Mouse (Mus musculus) regulatory T cell (primary cell): ENCODE measurements around the gene Pdcd7.

Source experiments
- in situ Hi-C: fragments of 300-600 bp; cut with MboI, MseI; formaldehyde crosslinking; loops from one replicate; pipeline ENCODE4 v1.15.1; 2025; ENCODE audit warnings: high pct_unique_total_duplicates

The Pdcd7 gene

DNA sequence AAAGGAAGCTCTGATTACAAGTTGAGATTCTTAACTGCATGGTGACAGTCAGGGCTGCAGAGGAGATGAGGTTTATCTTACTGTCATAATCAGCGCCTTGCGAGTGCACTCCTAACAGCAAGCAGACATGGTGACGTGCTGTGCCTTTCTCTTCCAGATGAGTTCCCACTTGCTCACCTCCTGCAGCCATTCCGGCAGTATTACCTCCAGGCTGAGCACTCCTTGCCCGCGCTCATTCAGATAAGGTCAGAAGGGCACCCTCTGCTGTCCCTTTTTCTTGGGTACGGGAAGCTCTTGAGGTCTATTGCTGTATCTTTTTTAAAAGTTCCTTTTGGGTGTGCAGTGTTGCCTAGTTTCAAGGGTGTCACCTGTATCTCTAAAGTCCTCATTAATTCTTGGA lies 10.7 kb downstream of the Pdcd7 start:
- in situ Hi-C loops, result no loop called here

DNA sequence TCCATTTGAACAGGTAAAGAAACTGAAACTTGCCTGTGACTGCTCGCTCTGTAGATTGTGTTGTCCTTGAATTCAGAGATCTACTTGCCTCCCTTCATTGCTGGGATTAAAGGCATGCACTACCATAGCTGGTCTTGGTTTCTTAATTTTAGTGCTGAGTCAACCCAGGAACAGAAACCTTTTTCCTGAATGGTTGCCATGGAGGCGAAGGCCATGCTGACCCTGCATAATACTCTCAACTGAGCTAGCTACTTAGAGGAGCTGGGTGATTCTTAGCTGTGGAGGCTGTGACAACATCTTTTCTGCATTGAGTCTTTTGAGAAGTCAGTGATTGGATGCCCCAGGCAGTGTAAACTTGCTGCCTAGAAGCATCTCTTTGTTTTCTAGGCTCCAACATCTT lies 11.1 kb downstream of the Pdcd7 start:
- in situ Hi-C loops, result no loop called here

DNA sequence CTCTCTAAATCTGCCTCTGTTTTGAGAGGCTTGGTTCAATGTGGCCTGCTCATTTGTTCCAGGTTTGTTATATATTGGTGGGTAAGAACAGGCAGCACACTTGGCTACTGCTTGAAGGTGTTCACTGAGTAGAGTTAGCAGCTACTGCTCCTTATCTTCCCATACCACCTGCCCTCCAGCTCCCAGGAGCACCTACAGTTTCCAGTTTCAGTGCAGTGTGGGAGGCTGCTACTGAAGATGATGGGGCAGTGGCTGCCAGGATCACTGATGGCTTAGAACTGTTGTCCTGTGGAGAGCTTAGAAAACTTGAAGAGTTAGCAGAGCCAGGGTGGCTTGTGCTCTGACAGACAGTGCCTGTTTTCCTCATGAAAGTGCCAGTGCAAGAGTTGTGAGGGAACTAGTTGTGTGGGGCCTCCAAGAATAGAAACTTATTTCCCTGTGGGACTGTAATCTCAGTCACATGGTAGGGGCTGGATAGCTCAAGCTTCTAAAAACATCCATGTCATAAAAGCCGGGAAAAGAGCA lies 13.1 kb downstream of the Pdcd7 start:
- in situ Hi-C loops, result no loop called here

DNA sequence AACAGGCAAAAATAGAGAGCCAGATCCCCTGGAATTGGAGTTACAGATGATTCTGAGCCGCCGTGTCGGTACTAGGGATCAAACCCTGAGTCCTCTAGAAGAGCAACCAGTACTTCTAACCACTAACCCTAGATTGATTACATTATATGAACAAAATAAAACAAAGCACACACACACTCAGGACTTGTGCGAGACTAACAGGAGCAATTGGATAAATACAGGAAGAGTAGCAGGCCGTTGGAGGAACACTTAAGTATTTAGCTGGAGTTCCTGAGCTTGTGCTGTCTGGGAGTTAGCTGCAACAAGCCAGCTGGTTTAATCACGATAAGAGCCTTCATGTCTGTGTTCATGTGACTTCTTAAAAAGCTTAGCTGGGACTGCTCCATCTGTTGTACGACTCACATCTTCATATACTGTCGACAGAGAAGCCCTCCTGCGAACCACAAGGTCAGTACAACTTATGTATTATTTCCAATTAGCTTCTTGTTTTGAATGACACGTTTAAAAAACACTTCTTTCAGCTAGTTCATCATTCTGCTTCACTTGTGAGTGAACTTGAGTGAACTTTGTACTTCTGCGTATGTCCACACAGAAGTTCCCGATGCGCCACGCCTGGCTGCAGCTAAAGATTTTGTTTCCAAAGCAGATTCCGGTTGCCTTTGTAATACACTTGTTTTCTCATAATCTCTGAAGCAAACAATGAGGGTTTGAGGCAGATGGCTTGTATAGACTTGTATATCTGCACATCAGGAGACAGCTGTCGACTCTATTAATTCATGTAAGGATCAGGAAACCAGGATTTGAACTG lies 14.9 kb downstream of the Pdcd7 start, which contains the start of gene Ubap1l:
Gene Ubap1l (plus strand): TSS at position 401 of the 808 bp plus-strand sequence.
- in situ Hi-C loops, result no loop called here

DNA sequence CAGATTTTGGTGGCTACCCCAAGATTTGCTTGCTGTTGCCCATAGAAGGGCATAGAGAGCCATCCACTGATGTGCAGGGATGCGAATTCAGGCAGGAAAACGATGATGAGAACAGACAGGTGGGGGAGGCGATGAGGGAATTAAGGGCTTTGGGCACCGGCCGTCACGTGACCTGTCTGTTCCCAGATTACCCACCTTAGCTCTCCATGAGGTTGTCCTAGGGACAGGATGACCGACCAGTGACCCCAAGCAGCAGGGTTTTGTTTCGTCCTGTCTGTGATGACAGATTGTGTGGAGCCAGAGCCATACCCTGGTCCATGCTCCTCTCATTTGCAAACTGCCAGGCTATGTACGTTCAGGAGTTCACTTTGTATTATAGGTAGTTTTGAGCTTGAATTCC lies 17.8 kb downstream of the Pdcd7 start:
- in situ Hi-C loops, result no loop called here

DNA sequence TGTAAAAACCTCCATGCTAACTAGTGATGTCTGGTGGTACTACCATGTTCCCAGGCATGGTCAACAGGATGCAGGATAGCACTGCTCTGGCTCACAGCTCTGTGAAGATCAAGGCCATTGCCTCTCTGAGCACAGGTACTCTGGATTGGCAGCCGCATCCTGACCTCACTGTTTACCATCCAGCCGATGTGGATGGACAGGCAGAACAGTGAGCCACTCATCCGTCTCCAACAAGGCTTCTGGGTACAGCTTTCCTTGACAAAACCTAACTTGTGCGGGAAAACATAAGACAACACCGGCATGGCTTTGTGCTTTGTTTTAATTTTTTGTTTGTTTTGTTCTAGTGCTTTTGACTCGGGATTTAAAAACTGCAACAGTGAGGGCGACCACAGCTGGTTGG lies 19.8 kb downstream of the Pdcd7 start:
- in situ Hi-C loops, result no loop called here

DNA sequence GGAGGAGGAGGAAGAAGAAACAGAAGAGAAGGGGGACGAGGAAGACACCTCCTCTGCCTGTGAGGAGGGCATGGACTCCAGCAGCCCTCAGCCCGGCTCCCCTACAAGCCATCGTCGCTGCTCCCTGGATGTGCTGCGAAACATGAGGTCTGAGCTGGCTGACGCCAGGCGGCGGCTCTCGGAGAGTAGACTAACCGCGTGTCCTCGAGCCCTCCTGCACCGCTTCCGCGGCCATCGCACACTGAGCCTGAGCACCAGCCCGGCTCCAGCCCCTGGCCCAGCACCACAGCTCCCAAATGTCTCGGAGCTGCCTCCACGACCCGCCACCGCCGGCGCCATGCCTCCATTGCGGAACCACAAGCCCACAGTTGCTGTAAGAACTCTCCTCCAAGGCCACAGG lies 25.9 kb downstream of the Pdcd7 start:
- in situ Hi-C loops, result no loop called here

DNA sequence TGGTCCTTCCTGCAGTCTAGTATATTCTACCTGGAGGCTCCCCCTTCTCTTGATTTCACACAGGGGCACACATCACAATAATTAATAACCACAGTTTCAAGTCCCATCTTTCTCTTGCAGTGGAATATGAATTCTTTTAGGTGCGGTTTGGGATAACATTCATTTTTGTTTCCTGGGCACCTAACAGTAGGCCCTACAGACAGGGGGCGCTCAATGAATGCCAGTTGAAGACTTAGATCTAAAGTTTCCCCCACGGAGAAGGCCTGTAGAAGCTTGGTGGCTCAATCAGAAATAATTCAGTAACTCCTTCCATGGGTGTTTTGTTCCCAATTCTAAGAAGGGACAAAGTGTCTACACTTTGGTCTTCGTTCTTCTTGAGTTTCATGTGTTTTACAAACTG lies 26.5 kb downstream of the Pdcd7 start:
- in situ Hi-C loops, result no loop called here

DNA sequence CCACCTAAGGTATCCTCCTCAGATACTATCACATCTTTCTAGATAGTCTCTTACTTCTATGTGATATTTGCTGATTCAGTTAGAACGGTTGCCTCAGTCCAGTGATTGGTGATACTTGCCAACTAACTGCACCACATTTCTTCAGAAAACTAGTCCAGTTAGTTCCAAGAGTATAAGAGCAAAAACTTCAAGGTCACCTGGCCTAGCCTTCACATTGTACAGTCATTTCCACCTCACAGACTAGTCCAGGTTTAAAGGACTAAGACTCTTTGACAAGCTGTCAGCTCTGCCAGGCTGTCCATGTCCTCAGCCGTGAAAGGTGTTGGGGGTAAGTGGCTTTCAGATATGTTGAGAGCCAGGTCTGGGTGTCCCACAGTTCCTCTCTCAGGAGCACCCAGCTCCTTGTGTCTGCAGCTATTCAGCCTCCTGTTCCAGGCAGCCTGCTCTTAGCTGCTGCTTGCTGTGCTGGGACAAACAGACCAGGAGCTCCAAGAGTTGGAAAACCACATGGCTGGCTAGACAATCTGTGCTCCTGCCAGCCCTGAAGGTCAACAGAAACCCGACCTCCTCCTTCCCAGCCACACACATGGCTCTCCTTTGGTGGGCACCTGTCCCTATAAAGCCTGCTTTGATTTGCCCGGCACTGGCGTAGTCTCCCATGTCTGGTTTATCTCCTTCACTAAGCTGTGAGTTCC lies 28.7 kb downstream of the Pdcd7 start:
- in situ Hi-C loops, result no loop called here

DNA sequence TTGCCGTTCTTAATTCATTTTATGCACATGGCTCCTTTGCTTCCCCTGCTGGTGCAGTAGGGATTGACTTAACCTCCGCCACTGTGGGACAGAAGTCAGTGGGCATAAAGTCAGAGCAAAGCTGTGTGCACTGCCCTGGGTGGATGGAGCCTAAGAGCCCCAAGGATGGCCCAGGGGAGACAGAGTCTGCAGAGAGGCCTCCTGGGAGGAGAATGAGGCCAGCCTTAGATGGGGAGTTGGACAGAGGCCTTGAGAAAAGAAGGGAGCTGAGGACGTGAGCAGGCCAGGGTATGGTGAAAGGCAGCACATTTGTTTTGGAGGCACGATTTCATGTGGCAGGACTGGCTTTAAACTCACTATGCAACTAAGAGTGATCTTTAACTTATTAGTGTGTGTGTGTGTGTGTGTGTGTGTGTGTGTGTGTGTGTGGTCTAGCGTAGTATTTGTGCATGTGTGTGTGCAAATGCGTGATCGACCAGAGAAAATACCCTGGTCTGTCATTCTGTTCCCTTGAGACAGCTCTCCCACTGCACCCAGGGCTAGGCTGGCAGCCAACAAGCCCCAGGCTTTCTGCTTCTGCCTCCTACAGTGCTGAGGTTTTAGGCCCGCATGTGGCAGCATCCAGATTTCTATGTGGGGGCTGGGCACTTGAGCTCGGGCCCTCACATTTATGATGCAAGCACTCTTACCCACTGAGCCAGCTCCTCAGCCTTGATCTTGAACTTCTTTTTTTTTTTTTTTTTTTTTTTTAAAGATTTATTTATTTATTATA lies 29.4 kb downstream of the Pdcd7 start:
- in situ Hi-C loops, result no loop called here

DNA sequence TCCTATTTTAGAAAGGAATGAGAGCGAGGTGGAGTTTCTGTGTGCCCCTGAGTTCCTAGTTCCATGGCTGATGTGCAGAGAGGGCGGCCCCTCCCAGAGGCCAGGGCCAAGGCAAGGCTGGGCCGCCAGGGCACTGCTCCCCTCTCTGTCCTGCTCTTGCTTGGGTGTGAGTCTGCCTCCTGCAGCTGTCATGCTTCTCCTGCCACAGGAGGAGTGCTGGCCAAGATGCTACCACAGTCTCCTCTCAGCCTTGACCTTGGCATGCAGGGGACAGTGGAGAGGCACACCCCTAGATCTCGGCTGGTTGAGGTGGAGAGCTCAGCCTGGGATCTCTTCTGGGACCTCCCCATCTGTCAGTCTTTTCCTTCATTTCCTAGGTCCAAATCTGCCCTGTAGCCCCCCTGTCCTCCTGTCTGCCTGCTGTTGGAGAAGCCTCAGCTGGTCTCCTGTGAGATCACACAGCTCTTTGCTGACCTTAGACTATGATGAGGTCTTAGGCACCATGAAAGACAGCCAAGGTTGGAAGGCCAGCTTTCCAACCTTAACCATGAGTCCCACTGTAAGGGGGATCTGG lies 35.2 kb downstream of the Pdcd7 start:
- in situ Hi-C loops, result loop anchor here (10.0 kb wide), 1 partner anchor 1796 kb away; no protein-coding TSS in a partner anchor

DNA sequence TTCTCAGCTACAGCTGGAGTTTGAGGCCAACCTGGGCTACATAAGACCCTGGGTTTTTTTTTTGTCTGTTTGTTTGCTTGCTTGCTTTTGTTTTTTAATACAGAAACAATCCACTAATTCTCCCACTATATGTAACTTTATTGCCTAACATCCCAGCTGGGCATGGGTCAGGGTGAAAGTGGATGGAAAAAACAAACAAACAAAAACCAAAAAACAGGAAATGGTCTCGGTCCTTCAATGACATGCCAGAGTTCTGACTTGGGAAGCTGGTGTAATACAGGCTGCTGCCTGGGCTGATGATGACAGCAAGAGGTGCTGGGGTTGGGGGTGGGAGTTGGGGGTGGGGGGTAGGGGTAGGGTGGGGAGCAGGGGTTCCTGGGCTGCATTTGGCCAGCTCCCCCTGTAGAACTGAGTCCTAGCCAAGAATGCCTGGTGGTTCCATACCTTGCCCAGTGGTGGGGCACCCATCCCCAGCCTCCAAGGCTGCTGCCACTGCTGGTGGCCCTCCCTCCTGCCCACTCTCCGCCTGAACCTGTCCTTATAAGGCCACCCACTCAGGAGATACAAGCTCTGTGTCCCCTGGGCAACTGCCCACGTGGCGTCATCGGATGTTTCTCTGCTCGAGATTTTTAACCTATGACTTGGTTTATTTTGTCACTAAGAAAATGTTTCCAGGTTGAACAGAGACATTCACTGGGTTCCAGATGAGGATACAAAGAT lies 36.3 kb downstream of the Pdcd7 start:
- in situ Hi-C loops, result loop anchor here (10.0 kb wide), 1 partner anchor 1797 kb away; no protein-coding TSS in a partner anchor

DNA sequence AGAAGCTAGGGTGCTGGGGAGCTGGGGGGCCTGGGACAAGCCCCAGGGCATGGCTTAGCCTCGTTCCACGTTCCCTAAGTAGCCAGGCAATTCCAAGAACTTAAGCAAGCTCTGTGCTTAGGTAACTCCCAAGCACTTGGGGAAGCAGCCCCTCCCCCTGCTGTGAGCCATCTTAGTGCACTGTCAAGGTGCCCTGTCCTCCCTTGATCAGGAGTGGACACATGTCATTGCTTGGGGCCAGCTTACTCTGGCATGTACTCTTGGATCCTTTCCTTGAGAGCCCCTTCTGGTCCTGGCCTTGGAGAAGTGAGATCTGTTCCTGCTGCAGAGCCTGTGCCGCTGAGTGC lies 36.8 kb downstream of the Pdcd7 start:
- in situ Hi-C loops, result loop anchor here (10.0 kb wide), 1 partner anchor 1798 kb away; no protein-coding TSS in a partner anchor

DNA sequence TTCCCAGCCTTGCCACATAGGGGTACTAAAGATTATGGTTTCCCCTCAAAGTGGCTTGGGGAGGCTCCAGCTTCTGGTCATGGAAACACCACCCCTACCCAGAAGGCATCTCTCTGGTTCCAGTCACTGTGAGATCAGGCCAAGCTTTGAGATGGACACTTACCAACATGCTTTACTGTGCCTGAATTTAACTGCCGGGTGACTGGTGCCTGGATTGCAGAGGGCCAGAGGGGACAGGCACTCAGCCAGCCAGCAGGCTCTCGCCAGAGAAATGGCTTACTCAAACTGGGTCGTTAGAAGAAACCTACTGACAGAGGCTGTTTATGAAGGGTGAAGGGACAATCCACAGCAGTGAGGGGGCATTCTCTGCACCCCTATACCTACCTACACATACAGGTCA lies 38.4 kb downstream of the Pdcd7 start:
- in situ Hi-C loops, result loop anchor here (10.0 kb wide), 1 partner anchor 1799 kb away; no protein-coding TSS in a partner anchor

DNA sequence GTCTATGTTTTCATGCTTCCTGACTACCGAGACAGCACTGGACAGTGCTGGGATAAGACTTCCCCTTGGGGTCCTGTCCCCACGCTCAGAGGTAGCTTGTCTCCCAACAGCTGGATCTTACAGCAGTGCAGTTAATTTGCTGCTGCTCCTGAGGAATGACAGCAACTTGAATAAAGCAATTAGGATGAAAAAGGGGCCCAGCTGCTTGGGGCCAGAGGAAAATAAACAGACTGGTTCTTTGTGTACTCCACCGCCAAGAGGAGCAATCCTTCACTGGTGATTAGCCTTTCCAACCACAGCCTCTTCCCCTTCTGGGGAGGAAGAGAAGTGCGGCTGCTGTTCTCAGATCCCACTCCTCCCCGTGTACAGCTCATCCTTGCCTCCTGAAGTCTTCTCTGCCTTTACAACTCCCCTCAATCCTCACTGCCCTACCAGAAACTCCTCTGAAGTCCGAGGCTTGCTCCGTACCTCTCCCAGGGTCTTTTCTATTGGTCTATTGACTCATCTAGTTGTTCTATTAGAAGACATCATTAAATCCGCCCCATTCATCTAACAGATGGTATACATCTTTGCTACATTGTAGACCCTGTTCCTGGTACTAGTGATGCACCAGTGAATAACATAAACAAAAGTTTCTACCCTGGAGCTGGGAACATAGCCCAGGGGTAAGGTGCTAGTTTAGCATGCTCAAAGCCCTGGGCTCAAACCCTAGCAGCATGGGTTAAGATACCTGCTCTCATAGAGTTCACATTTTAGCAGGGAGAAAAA lies 40.7 kb downstream of the Pdcd7 start:
- in situ Hi-C loops, result loop anchor here (10.0 kb wide), 1 partner anchor 1802 kb away; no protein-coding TSS in a partner anchor

DNA sequence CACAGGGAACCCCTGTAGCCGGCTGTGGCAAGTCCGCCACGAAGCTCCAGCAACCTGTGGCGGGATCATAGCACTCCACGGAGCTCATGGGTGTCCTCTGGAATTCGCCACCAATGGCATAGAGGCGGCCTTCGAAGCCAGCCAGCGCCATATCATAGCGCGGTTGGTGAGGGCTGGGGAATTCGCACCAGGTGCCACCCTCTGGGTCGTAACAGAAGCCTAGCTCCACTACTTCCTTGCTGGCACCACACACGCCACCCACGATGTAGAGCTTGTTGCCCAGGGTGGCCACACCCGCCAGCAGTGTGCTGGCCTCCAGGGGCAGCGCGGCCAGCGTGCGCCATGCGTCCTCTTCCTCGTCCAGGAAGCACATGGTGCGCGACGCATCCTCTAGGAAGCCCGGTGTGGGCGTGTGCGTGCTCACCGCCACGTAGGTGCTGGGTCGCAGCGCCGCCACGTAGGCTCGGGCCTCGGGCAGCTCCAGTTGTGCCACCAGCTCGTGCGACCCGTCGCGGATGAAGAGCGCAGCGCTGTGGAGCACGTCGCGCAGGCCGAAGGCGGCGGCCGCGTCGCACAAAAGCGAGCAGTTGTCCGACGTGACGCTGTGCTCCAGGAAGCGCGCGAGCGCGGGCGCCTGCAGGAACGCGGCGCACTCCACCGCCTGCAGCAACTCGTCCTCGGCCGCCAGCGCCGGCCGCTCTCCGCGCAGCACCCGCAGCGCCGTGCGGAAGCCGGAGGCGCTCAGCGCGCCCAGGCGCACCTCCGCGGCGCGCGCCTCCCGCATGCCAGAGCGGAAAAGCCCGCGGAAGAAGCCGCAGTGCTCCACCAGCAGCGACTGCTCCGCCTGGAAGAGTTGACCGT lies 45.1 kb downstream of the Pdcd7 start:
- in situ Hi-C loops, result no loop called here

DNA sequence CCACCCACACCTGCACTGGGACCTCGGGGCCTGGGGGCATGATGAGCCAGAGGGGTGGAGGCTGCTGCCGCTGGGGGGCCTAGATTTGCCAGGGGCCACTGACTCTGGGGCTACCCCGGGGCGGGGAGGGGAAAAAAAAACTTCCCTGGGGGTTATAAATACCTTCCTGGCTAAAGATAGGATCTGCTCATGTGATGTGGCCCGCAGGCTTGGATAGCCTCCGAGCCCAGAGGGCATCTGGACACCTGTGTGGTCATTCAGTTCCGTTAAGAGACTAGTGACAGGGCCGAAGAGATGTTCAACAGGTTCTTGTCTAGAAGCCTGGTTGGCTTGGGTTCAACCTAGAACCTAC lies 45.7 kb downstream of the Pdcd7 start, which contains the start of gene Kbtbd13:
Gene Kbtbd13 (minus strand): TSS at position 40 of the 352 bp plus-strand sequence.
- in situ Hi-C loops, result no loop called here

DNA sequence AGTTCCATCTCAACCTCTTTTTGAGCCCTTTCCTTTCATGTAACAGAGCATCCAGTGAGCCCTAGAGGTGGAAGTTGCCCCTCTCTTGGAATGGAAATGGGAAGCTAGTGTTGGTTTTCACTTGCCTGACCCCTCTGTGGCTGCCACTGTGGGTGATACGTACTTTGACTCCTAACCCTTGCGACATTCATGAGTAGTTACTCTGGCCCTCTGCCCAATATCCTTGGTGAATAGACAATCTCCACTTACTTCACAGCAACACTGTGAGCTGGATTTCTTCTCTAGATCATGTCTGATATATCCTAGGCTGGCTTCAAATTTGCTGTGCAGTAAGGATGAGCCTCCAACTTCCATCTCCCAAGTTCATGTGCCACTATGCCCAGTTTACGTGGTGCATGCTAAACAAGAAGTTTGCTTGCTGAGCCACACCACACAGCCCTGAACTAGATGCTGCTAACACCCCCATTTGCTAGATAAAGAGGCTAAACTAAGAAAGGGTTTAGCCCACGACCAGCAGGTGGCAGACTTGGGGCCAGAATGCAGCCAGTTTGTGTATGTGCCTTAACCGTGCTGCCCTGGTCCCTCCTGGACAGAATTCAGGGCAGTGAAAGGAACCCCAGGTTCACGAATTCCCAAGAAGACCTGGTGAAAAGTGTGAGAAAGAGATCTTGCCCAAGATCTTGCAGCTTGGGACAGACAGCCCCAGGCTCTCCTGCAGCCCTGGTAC lies 46.9 kb downstream of the Pdcd7 start:
- in situ Hi-C loops, result no loop called here
